Mouse (Mus musculus) heart, postnatal 36 days (tissue): ENCODE measurements around the gene Nxf1. TPM values are rescaled to one million over a fixed set of nuclear protein-coding genes. Genes with fewer than 3 reads are reported as not detected.
A peak's percentile ranks its signal among the peaks of the same experiment; 100 is the strongest.

ENCODE experiments used
- DNase-seq, 2 experiments: peaks; one replicate each; pipeline ENCODE4 v3.0.0; 2021 to 2022
- intact Hi-C: fragments of 180-260 bp; cut with DNase I; formaldehyde crosslinking; loops from one replicate; pipeline ENCODE4 v1.15.1; 2025
- microRNA-seq, 2 experiments: library from miRNA; unstranded; fragments of <30 nt; microRNA quantifications; one replicate each; pipeline ENCODE4 v1.2.0; 2021; ENCODE audit warnings: borderline number of aligned reads in 2 of 2
- total RNA-seq, 2 experiments: library from RNA; stranded (reverse); gene quantifications; 2 replicates each; pipeline ENCODE4 v1.2.3; 2021

The Nxf1 gene
- total RNA-seq, 2 experiments from 2014 or later: 36.7 to 37.6 TPM

- DNase-seq: no peak
- intact Hi-C loops: no loop called here
Observed at GRCm38 (mm10) chr19:8806810-8807209, 49.9 kb downstream of the Nxf1 start.

GRCm38 (mm10) chr19:8815812-8816211, 58.9 kb downstream of the Nxf1 start:
- intact Hi-C loops: loop anchor here (2.0 kb wide), 1 partner anchor 13 kb away; the partner anchor contains the start of gene Zbtb3

DNA sequence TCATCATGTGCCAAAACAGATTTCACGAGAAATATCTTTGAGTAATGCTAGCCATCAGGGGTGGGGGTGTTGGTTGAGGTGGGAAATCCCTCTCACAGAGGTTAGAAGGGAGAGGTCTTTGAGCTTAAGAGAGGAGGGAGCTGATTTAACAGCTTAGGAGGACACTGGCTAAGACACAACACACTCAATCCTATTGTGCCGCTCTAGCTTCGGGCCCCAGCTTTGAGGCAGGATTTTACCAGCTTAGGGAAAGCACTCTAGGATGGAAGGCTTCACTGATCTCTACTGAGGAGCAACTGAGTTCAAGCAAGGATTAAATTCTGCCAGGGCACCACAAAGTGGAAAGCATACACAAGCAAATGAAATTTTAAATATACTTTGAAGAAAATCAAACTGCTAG, 60.1 kb downstream of the Nxf1 start:
- no peak for DNase-seq
- intact Hi-C loops: loop anchor here (2.0 kb wide), 1 partner anchor 14 kb away; the partner anchor contains the start of gene Zbtb3

More at GRCm38 (mm10) chr19:8815812-8816211, 58.9 kb downstream of the Nxf1 start:
- DNase-seq: no peak

GRCm38 (mm10) chr19:8818301-8818798, 61.5 kb downstream of the Nxf1 start:
- intact Hi-C loops: no loop called here
- DNase-seq: no peak

- intact Hi-C loops: no loop called here
- DNase-seq: peak; percentile 91 to 92
Observed at GRCm38 (mm10) chr19:8818801-8819595, 62.1 kb downstream of the Nxf1 start, which contains the start of gene Ttc9c. Ttc9c (minus strand) TSS chr19:8819333.

DNA sequence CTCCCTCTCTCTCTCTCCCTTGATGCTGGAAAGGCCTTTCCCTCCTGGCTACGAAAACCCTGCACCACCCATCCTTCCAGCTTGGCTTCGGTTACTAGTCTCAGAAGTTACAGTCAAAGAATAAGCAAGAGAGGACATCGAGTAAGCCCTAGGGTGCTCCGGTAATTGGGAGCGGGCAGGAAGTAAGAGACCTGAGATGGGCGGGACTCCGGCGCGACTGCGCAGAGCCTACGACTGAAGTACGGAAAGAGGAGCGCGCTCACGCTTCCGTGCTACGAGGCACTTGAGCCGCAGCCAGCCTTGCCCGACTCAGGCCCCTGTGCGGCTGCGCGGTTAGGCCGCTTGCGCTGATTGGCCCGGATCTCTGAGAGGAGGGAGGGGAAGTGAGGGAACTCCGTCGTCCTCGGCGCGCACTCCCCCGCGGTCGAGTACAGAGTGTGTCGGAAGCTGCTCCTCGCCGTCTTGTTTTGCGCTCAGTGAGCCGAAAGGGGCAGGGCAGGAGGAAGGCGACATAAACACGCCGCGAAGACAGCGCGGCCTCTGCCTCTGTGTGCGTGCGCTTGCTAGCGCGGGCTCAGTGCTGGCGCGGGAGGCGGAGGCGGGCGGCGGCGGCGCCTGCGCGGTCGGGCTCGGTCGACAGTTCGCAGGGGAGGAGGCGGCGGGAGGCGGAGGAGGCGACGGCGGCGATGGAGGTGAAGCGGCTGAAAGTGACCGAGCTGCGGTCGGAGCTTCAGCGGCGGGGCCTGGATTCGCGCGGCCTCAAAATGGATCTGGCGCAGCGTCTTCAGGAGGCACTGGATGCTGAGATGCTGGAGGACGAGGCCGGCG, 62.9 kb downstream of the Nxf1 start, which contains the start of gene Hnrnpul2:
Gene Hnrnpul2, plus strand, starts transcription at position 415 of the 828 bp plus-strand sequence.
- intact Hi-C loops: loop anchor here (2.0 to 5.0 kb wide), 3 partner anchors 17 to 98 kb away; partner anchors contain the start of genes Bscl2, Nxf1 and Slc3a2

More for the DNA sequence above, 62.9 kb downstream of the Nxf1 start, which contains the start of gene Hnrnpul2:
- DNase-seq: peak; percentile 98

Small RNAs within 50 kb of the gene (microRNA-seq; reads per million reads assigned to microRNA genes)
- 0 reads per million in 2 experiments for gene Mir6992

Other genes with a start within 250 kb of the Nxf1 start
- not detected for gene Slc22a8, start 165.8 kb upstream of the Nxf1 start, total RNA-seq
- not detected for gene Slc22a6, start 139.0 kb upstream of the Nxf1 start, total RNA-seq
- gene Chrm1, start 93.3 kb upstream of the Nxf1 start, total RNA-seq: not detected
- 10 to 100 TPM; 37.7 to 43.0 TPM for gene Slc3a2, start 33.7 kb upstream of the Nxf1 start, total RNA-seq
- gene Wdr74, start 21.2 kb upstream of the Nxf1 start, total RNA-seq: 10 to 100 TPM; 22.0 to 22.4 TPM
- not detected for gene 1700092M07Rik, start 16.4 kb upstream of the Nxf1 start, total RNA-seq
- 10 to 100 TPM; 28.1 to 29.8 TPM for gene Stx5a, start 15.7 kb upstream of the Nxf1 start, total RNA-seq
- gene Tmem223, start 13.9 kb downstream of the Nxf1 start, total RNA-seq: 100 to 1,000 TPM; 114 to 117 TPM
- gene Tmem179b, start 17.4 kb downstream of the Nxf1 start, total RNA-seq: 10 to 100 TPM; 16.5 to 18.0 TPM
- gene Taf6l, start 29.3 kb downstream of the Nxf1 start, total RNA-seq: 1 to 10 TPM; 5.6 to 7.9 TPM
- 10 to 100 TPM; 52.3 to 59.2 TPM for gene Polr2g, start 41.5 kb downstream of the Nxf1 start, total RNA-seq
- 1 to 10 TPM; 1.3 to 1.7 TPM for gene Zbtb3, start 45.5 kb downstream of the Nxf1 start, total RNA-seq
- 10 to 100 TPM; 11.6 to 14.7 TPM for gene Ttc9c, start 62.3 kb downstream of the Nxf1 start, total RNA-seq
- gene Hnrnpul2, start 62.9 kb downstream of the Nxf1 start, total RNA-seq: 10 to 100 TPM; 44.6 to 49.8 TPM
- gene AC129217.1, start 72.7 kb downstream of the Nxf1 start, total RNA-seq: not detected
- gene Bscl2, start 80.4 kb downstream of the Nxf1 start, total RNA-seq: 10 to 100 TPM; 22.0 to 25.2 TPM
- not detected for gene Gng3, start 82.1 kb downstream of the Nxf1 start, total RNA-seq
- gene Lrrn4cl, start 93.7 kb downstream of the Nxf1 start, total RNA-seq: 1 to 10 TPM; 4.0 to 4.9 TPM
- 100 to 1,000 TPM; 122 to 130 TPM for gene Ubxn1, start 114.4 kb downstream of the Nxf1 start, total RNA-seq
- 10 to 100 TPM; 58.7 to 59.0 TPM for gene Uqcc3, start 123.8 kb downstream of the Nxf1 start, total RNA-seq
- gene Lbhd1, start 126.7 kb downstream of the Nxf1 start, total RNA-seq: 1 to 10 TPM; 1.7 to 3.4 TPM
- gene Gm49403, start 126.9 kb downstream of the Nxf1 start, total RNA-seq: not detected
- 10 to 100 TPM; 18.7 to 20.4 TPM for gene 1810009A15Rik, start 131.8 kb downstream of the Nxf1 start, total RNA-seq
- gene Gm49416, start 131.9 kb downstream of the Nxf1 start, total RNA-seq: not detected
- 10 to 100 TPM; 11.5 to 13.6 TPM for gene Ints5, start 135.9 kb downstream of the Nxf1 start, total RNA-seq
- 10 to 100 TPM; 48.5 to 52.2 TPM for gene Ganab, start 141.0 kb downstream of the Nxf1 start, total RNA-seq
- 10 to 100 TPM; 34.5 to 37.6 TPM for gene B3gat3, start 163.3 kb downstream of the Nxf1 start, total RNA-seq
- 10 to 100 TPM; 19.8 to 30.2 TPM for gene Rom1, start 172.3 kb downstream of the Nxf1 start, total RNA-seq
- 10 to 100 TPM in 1 of 2 experiments, 1 to 10 TPM in 1; 9.5 to 11.0 TPM for gene Eml3, start 172.5 kb downstream of the Nxf1 start, total RNA-seq
- gene Mta2, start 184.8 kb downstream of the Nxf1 start, total RNA-seq: 10 to 100 TPM; 33.2 to 38.5 TPM
- gene Tut1, start 196.8 kb downstream of the Nxf1 start, total RNA-seq: 1 to 10 TPM; 8.1 to 8.9 TPM
- 100 to 1,000 TPM; 246 to 250 TPM for gene Eef1g, start 210.0 kb downstream of the Nxf1 start, total RNA-seq
- gene Ahnak, start 232.2 kb downstream of the Nxf1 start, total RNA-seq: 100 to 1,000 TPM; 362 to 377 TPM